Mouse (Mus musculus) liver, embryonic 13.5 days (tissue): ENCODE results near the gene Kctd10. TPM values are rescaled to one million over a fixed set of nuclear protein-coding genes. Genes with fewer than 3 reads are reported as not detected.

Experiments
- ATAC-seq: fragments of 200-750 bp; cut with Nextera tagmentation; 2 replicates; pipeline ENCODE4 v1.8.0; 2017; ENCODE audit warnings: low read depth, mild to moderate bottlenecking, moderate number of reproducible peaks, moderate library complexity
- DNase-seq: peaks from one replicate; pipeline ENCODE4 v3.0.0; 2022
- H3K27ac ChIP-seq: fragments of 300-500 bp; sonication (generic); 2 replicates; pipeline ENCODE4 v1.5.1; 2015; ENCODE audit warnings: moderate library complexity, mild to moderate bottlenecking, inconsistent platforms
- H3K27me3 ChIP-seq: fragments of 300-500 bp; sonication (generic); 2 replicates; pipeline ENCODE4 v1.6.1; 2015; ENCODE audit warnings: mild to moderate bottlenecking, inconsistent platforms
- H3K36me3 ChIP-seq: fragments of 300-500 bp; sonication (generic); 2 replicates; pipeline ENCODE4 v1.6.1; 2015; ENCODE audit warnings: mild to moderate bottlenecking, inconsistent platforms
- H3K4me1 ChIP-seq: fragments of 300-500 bp; sonication (generic); replicated peaks from 2 replicates; pipeline ENCODE4 v1.6.1; 2015; ENCODE audit warnings: inconsistent platforms
- H3K4me2 ChIP-seq: fragments of 300-500 bp; sonication (generic); 2 replicates; pipeline ENCODE4 v1.6.1; 2015; ENCODE audit warnings: inconsistent platforms, mild to moderate bottlenecking, moderate library complexity
- H3K4me3 ChIP-seq: fragments of 300-500 bp; sonication (generic); replicated peaks from 2 replicates; pipeline ENCODE4 v1.5.1; 2015; ENCODE audit warnings: mild to moderate bottlenecking, inconsistent platforms
- H3K9ac ChIP-seq: fragments of 300-500 bp; sonication (generic); 2 replicates; pipeline ENCODE4 v1.6.1; 2015; ENCODE audit warnings: mild to moderate bottlenecking, inconsistent platforms
- H3K9me3 ChIP-seq: fragments of 300-500 bp; sonication (generic); replicated peaks from 2 replicates; pipeline ENCODE4 v1.6.1; 2016; ENCODE audit warnings: inconsistent platforms
- WGBS: fragments of 180-500 bp; shearing (Covaris S2); methylation state at CpG from one replicate; pipeline ENCODE4 v1.1.7; 2015; ENCODE audit not compliant: insufficient replicate concordance; 5-methylcytosine and 5-hydroxymethylcytosine counted together
- polyA plus RNA-seq: library from polyadenylated mRNA; unstranded; fragments of >200 nt; fragmentation: Nextera tagmentation; extraction: Ambion mirVana; gene quantifications from 2 replicates; pipeline ENCODE4 v1.2.1, GENCODE M21; 2015

Kctd10 gene
- polyA plus RNA-seq, 1 experiment from 2014 or later = 23.3 TPM

DNA sequence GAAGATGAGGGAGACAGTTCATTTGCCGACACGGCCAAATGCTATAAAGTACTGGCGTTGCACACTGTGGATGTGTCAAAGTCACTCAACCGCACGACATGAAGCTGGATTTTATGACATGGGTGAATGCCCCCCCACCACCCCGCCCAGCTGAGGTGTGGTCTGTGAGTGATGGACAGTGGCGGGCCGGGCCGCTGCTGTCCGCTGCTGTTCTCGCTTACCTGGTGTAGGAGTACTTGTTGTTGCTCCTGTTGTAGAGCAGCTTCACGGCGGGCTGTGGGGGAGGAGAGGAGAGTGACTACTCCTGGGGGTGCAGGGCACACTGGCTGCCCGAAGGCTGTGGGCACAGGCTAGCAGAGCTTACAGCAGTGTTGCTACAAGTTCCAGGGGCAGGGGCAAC lies 12.2 kb downstream of the Kctd10 start:
- H3K27me3 ChIP-seq = no peaks in the 10 kb centered on the region
- H3K4me2 ChIP-seq = no peak overlapping the region
- 91% methylated on average over 14 of the region's 14 CpGs for WGBS
- H3K4me3 ChIP-seq = no peak overlapping the region
- H3K36me3 ChIP-seq = peaks cover 82% of the 10 kb centered on the region
- H3K9ac ChIP-seq = no peak overlapping the region
- DNase-seq = no peak
- no peaks in the 10 kb centered on the region for H3K9me3 ChIP-seq
- H3K27ac ChIP-seq = no peak overlapping the region
- peaks cover 38% of the 10 kb centered on the region for H3K4me1 ChIP-seq
- ATAC-seq = no peak

DNA sequence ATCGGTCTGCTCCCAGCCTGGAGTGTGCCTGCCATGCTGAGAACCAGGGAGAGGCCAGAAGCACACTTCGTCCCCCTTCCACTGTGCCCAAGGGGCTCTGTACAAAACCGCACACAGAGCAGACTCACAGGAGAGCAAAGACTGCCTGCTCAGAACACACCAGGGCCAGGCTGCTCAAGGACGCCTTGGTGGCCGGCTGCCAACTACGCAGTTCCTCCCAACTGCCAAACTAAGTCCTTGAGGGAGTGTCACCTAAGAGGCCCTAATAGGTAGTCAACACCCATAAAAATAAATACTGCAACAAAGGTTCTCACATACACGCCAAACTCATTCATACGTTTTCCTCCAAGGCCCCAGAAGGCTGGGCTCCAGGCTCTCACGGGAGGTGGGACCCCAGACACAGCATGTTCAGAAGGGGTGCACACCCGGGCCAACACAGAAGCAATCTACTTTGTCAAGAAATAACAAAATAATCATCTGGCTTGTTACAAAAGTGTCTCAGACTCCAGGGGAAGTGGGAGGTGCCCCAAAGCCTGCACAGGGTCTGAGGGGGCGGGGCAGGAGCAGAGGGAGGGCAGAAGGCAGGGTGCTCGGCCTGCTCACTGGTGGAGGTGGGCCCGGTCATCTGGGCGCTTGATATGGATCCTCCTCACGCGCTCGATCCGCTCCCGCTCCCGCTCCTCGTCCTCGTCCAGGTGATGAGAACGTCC lies 15.1 kb downstream of the Kctd10 start:
- Histone ChIP-seq H3K27ac (no peak overlapping the region), H3K36me3 (peaks cover 81% of the 10 kb centered on the region), H3K27me3 (no peaks in the 10 kb centered on the region), H3K9ac (no peak overlapping the region), H3K4me3 (no peak overlapping the region), H3K4me2 (no peak overlapping the region), H3K4me1 (peaks cover 8% of the 10 kb centered on the region), H3K9me3 (no peaks in the 10 kb centered on the region)
- WGBS = 80% methylated on average over 23 of the region's 23 CpGs
- ATAC-seq (no peak), DNase-seq (no peak)

DNA sequence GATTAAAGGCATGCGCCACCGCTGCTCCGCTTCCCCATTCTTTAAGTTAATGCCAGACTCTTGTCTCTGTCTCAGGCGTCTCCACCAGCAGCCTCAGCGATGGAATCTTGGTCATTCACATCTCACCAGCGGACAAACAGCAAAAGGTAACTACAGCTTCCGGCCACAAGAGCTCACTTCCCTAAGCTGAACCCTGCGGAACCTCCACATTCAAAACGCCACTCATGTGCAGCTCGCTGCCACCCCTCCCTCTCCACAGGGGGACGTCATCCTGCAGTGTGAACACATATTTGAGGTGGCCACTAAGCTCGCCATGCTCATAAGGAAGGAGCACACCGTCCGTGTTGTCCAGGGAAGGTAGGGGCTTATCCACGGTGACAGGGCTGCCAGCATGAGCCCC lies 19.3 kb downstream of the Kctd10 start:
- Histone ChIP-seq H3K27ac (no peak overlapping the region), H3K9ac (no peak overlapping the region), H3K36me3 (peaks cover 39% of the 10 kb centered on the region), H3K4me1 (peaks cover 7% of the 10 kb centered on the region), H3K9me3 (no peaks in the 10 kb centered on the region), H3K4me2 (no peak overlapping the region), H3K27me3 (no peaks in the 10 kb centered on the region), H3K4me3 (no peak overlapping the region)
- DNase-seq = no peak
- 66% methylated on average over 15 of the region's 15 CpGs for WGBS
- no peak for ATAC-seq

GRCm38 (mm10) chr5:114359586-114359985 lies 20.7 kb downstream of the Kctd10 start:
- ATAC-seq (no peak), DNase-seq (no peak)
- peaks cover 7% of the 10 kb centered on the region for H3K4me1 ChIP-seq
- H3K4me2 ChIP-seq = no peak overlapping the region
- no peaks in the 10 kb centered on the region for H3K9me3 ChIP-seq
- 66% methylated on average over 8 of the region's 8 CpGs for WGBS
- H3K27ac ChIP-seq = no peak overlapping the region
- no peak overlapping the region for H3K4me3 ChIP-seq
- no peaks in the 10 kb centered on the region for H3K27me3 ChIP-seq
- H3K36me3 ChIP-seq = peaks cover 25% of the 10 kb centered on the region
- H3K9ac ChIP-seq = no peak overlapping the region

GRCm38 (mm10) chr5:114358833-114359232 lies 21.5 kb downstream of the Kctd10 start:
- Histone ChIP-seq H3K4me1 (peaks cover 7% of the 10 kb centered on the region), H3K9me3 (no peaks in the 10 kb centered on the region), H3K9ac (no peak overlapping the region; the same call in 1 of the 2 replicates), H3K4me2 (no peak overlapping the region), H3K4me3 (no peak overlapping the region), H3K27me3 (no peaks in the 10 kb centered on the region), H3K27ac (no peak overlapping the region), H3K36me3 (peaks cover 19% of the 10 kb centered on the region)
- DNase-seq (no peak), ATAC-seq (no peak)
- WGBS = 78% methylated on average over 10 of the region's 10 CpGs

- DNase-seq = no peak
- ATAC-seq = peak; percentile 52
- Histone ChIP-seq H3K27me3 (no peaks in the 10 kb centered on the region), H3K27ac (no peak overlapping the region), H3K4me3 (no peak overlapping the region), H3K9ac (no peak overlapping the region), H3K36me3 (0 out of 2 replicates have a peak, but pooled peaks cover 2% of the 10 kb centered on the region), H3K9me3 (no peaks in the 10 kb centered on the region), H3K4me1 (peaks cover 7% of the 10 kb centered on the region), H3K4me2 (peak overlapping the region; percentile 39)
- WGBS = 47% methylated on average over 23 of the region's 23 CpGs
Measured at GRCm38 (mm10) chr5:114356936-114357751, 23.2 kb downstream of the Kctd10 start.

DNA sequence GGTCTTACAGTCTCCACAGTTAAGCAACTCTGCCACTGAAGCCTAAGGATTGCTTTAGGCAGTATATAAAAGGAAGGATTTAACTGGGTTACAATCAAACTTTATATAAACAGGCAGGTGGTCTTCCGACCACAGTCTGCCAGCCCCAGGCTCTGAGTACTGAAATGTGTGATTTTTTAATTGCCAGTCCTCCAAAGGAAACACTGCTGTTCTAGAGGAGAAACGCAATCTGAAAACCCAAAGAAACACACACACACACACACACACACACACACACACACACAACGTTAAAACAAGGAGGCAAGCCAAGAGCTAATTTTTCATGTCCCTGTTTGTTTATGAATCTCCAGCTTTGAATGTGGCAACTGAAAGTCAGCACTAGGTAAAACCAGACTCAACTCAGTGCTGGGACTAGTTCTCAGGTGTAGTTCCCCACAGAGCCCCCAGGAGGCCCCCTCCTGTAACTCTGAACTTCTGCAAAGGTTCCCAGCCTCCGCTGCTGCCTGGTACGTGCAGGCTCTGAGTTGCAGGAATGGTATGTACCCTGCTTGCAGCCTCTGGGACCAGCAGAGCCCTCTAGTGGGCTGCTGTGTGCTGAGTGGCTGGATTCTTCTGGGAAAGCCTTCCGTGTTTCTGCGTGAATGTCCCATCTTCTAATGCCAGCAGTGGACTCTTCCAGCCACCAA lies 23.9 kb downstream of the Kctd10 start:
- no peaks in the 10 kb centered on the region for H3K36me3 ChIP-seq
- H3K4me2 ChIP-seq = peak overlapping the region; percentile 39
- WGBS = 21% methylated on average over 7 of the region's 7 CpGs
- no peak overlapping the region for H3K4me3 ChIP-seq
- H3K27ac ChIP-seq = no peak overlapping the region
- H3K4me1 ChIP-seq = peaks cover 7% of the 10 kb centered on the region
- DNase-seq (peak; percentile 55), ATAC-seq (peak; percentile 78)
- no peaks in the 10 kb centered on the region for H3K9me3 ChIP-seq
- H3K9ac ChIP-seq = no peak overlapping the region
- no peaks in the 10 kb centered on the region for H3K27me3 ChIP-seq

DNA sequence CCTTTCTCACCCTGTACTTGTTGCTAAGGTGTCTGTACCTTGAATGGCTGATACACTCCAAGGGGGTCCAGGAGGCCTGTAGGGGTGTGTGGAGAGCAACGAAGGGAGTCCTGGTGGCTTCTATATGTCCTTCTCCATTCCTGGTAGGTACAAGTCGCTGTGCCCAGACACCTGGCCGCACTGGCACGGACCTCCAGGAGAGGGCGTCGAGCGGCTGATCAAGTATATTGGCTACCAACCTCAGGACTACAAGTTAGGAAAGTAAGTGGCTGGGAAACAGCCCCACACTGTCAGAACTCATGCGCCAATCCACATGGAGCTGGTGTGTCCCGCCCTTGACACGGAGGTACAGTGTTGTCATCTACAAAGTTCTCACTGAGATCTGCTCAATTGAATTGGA lies 28.8 kb downstream of the Kctd10 start:
- H3K9ac ChIP-seq = no peak overlapping the region
- H3K9me3 ChIP-seq = no peaks in the 10 kb centered on the region
- no peaks in the 10 kb centered on the region for H3K4me1 ChIP-seq
- no peaks in the 10 kb centered on the region for H3K36me3 ChIP-seq
- no peak overlapping the region for H3K27ac ChIP-seq
- H3K4me3 ChIP-seq = no peak overlapping the region
- H3K4me2 ChIP-seq = no peak overlapping the region
- no peak for ATAC-seq
- H3K27me3 ChIP-seq = no peaks in the 10 kb centered on the region
- DNase-seq = no peak
- WGBS = 51% methylated on average over 10 of the region's 10 CpGs

DNA sequence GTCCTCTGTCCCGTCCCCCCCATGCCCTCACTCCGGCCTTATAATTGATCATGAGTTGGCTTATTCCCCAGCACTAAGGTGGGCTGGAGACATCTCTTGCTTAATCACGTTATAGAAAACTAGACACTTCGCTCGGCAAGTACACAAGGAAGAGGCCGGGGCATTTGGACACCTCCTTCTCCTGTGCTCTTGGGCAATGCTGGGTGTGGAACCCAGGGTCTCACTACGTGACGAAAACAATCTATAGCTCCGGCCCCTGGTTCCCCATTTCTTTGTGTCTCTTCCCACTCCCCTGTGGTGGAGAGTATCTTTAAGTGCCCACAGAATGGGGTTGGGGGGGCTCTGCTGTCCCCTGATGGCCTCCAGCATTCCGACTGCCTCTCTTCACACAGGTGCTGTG lies 33.3 kb downstream of the Kctd10 start:
- H3K36me3 ChIP-seq = no peaks in the 10 kb centered on the region
- no peak overlapping the region for H3K4me2 ChIP-seq
- no peaks in the 10 kb centered on the region for H3K27me3 ChIP-seq
- H3K4me3 ChIP-seq = no peak overlapping the region
- no peak for DNase-seq
- H3K4me1 ChIP-seq = peaks cover 4% of the 10 kb centered on the region; the same call in 1 of the 2 replicates
- no peak overlapping the region for H3K9ac ChIP-seq
- H3K9me3 ChIP-seq = no peaks in the 10 kb centered on the region
- 62% methylated on average over 10 of the region's 10 CpGs for WGBS
- no peak overlapping the region for H3K27ac ChIP-seq
- ATAC-seq = no peak

- H3K9me3 ChIP-seq = no peaks in the 10 kb centered on the region
- no peak overlapping the region for H3K9ac ChIP-seq
- H3K36me3 ChIP-seq = no peaks in the 10 kb centered on the region
- no peak overlapping the region for H3K4me3 ChIP-seq
- H3K4me1 ChIP-seq = peaks cover 4% of the 10 kb centered on the region; the same call in 1 of the 2 replicates
- ATAC-seq (peak; percentile 77), DNase-seq (peak; percentile 57)
- H3K27me3 ChIP-seq = no peaks in the 10 kb centered on the region
- WGBS = 30% methylated on average over 3 of the region's 3 CpGs
- H3K27ac ChIP-seq = no peak overlapping the region
- H3K4me2 ChIP-seq = no peak overlapping the region
Measured at GRCm38 (mm10) chr5:114345538-114345937, 34.8 kb downstream of the Kctd10 start.

GRCm38 (mm10) chr5:114343612-114344011 lies 36.7 kb downstream of the Kctd10 start:
- no peak overlapping the region for H3K4me2 ChIP-seq
- ATAC-seq (no peak), DNase-seq (no peak)
- no peak overlapping the region for H3K27ac ChIP-seq
- H3K36me3 ChIP-seq = no peaks in the 10 kb centered on the region
- peaks cover 4% of the 10 kb centered on the region; the same call in 1 of the 2 replicates for H3K4me1 ChIP-seq
- H3K9ac ChIP-seq = no peak overlapping the region
- H3K27me3 ChIP-seq = no peaks in the 10 kb centered on the region
- no peaks in the 10 kb centered on the region for H3K9me3 ChIP-seq
- WGBS = 59% methylated on average over 7 of the region's 7 CpGs
- H3K4me3 ChIP-seq = no peak overlapping the region
